Mouse (Mus musculus) natural killer cell, adult 2 months (primary cell): ENCODE results near the gene Boc.

Experiments used
- DNase-seq, 2 experiments: peaks; one replicate each; pipeline ENCODE4 v3.0.0; 2022; ENCODE audit warnings: low spot score in 2 of 2

The Boc gene

DNA sequence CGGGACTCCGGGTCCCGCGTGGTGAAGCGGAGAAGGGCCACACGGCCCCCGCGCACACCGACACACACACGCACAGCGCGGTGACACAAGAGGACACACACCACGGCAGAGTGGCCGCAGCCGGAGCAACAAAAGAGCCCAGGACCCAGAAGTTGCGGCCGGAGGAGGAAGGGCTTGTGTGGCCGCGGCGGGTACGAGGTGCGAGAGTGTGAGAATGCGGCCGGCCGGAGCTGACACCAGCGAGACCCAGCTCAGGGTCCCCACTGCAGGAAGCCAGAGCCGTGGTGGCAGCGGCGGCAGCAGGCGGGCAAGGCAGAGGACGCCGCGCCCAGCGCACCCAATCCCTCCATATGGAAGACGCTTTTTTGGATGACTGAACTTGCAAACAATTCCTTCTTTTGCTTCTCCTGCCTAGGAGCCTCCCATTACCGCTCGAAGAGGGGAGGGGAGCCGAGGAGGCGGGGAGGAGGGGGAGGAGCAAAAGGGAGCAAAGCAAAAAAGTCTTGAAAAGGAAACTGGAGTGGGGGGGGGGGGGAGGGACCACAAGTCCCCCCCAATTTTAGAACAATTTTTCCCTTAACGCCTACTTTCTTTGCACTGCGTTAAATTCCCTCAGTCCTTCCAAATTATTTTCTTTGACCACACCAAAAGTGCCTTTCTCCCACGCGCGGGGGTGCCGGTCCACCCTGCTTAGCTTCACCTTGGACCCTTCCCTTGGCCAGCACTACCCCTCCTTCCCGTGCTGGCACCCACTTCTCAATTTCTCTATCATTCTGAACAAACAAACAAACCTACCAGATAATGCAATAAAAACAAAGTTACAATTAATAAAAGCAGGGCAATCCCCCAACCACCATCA lies at the start of gene Boc:
Gene Boc, minus strand, starts transcription at position 427 of the 859 bp plus-strand sequence.
- DNase-seq = peak; percentile 14 to 35

DNA sequence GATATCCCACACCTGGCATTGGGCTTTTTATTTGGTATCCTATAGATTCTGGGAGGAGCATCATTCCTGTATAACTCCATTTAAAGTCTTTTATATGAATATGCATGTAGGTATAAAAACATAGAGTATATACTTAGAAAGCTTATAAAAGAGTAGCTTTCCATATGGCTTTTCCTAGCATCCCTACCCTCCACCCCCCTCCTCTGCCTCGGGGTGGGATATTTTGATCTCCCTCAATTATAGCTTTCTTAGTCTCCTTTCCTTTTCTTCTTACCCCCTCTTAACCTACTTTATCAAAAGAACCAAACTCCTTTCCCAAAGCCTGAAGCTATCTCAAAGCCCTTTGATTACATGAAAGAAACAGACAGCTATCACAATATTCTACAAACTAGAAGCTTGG lies 47.9 kb upstream of the Boc start:
- no peak for DNase-seq

DNA sequence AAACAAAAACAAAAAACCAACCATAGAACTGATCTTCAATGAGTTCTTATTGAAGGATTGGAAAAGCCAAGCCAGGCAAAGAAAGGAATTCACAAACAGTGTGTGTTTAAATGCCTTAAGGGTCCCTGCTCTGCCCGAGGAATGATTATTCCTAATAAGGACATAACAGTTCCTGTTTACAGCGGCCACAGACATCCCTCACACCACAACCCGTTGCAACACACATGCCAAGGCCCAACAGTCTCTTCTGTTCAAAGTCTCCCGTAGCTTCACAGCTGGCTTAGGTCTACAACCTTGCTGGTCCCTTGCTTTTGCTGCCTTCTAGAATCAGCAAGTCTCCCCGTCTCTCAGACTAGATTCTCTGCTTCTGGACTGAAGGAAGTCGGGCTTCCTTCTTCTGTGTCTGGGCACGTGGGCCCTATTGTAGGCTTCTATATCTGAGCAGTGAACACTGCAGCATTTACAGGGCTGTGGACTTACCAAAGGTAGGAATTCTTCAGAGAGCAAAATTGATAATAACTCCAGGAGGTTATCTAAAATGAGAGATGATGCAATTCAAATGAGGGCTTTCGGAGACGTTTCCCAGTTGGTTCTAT lies 45.4 kb upstream of the Boc start:
- DNase-seq = no peak

DNA sequence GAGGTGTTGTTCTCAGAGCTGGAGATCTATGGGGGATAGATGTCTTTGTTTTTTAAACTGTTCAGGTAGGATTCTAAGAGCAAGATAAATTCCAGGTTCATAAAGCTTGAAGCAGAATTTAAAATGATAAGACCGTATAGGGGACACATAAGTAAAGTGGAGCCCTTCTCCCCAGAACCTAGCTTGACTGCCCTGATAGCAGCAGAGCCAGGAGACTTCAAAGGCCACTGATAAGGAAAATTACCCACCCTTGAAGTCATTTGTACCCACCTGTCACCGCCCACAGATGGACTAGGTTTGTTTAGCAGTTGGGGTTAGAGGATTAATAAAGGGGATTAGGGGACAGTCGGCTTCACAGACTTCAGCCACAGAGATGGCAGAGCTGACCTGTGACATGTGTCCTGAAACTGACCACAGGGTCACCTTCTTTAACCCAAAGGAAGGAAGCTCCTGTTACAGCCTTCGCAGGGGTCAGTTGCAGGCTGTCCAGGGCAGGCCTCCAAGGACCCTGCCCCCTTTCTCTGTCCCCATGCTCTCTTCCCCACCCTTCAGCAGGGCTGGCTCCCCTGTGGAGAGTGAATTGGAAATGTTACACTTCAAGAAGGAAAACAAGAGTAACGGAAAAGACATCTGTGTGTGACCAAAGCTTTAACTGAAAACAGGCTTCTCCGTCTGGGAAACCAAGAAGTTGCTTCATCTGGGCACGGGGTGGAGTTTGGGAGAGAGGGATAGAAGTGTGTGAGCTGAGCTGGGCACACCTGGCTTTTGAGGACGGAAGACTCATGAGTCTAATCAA lies 43.5 kb upstream of the Boc start:
- no peak for DNase-seq

DNA sequence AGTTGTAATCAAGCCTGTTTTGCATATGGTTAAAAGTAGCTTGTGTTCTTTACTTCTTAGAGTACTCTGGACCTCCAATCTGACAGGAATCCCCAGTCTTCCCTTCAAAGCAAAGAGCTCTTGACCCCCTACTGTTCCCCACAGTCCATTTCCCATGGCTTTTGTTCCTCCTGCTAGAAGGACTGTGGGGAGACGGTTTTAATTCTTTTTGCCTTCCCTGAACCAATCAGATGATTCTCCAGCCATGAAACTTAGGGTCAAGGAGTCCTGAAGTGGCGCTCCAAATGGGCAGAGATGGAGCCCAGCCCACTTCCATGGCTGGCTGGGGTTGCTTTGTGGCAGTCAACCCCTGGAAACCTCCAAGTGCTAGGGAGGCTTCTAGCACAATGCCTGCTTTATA lies 42.5 kb upstream of the Boc start:
- DNase-seq = no peak

DNA sequence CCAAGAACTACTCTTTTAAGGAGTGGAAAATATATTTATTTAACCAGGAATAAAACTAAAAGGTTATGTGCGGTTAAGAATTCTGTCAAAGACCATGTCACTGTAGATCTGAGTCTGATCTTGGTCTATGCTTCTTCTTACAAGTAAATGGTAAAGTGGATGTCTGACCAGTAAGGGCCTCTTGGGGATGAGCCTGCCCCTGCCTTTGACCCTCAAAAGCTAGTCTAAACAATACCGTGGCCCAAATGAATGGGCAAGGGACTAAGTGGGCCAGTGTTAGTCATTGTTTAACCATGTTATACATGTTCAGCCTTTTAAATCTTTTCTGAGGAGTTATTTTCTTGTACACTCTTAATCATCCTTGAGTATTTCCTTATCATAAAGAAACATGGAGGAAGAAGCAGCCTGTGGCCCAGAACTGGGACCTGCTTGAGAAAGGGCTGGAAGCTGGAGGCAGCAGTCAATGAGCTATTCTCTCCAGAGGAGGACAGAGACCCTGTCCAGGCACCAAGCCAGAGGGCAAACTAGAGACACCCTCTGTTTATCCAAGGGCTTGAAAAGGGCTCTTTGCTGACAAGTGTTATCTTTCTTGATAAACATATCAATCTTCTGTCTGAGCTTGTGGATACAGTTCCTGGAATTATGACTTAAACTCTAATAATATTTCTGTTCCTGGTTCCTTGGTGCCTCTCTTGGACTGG lies 38.6 kb upstream of the Boc start:
- DNase-seq = no peak

DNA sequence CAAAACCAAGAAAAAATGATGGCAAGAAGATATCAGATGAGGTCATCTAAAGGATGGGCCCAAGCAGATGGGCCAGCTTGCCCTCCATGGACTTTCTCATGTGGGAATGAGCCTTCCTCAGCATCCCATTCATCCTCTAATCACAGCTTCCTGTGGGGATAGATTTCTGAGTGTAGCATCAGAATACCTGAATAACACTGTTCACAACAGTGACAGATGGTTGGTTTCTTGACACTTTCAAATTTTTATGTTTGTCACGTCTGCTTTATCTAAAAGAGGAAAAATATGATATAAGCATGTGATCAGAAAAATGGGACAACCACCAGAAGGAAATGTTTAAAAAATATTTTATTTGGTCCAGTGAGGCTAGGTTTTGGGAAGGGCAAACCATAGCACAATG lies 30.8 kb upstream of the Boc start:
- no peak for DNase-seq

DNA sequence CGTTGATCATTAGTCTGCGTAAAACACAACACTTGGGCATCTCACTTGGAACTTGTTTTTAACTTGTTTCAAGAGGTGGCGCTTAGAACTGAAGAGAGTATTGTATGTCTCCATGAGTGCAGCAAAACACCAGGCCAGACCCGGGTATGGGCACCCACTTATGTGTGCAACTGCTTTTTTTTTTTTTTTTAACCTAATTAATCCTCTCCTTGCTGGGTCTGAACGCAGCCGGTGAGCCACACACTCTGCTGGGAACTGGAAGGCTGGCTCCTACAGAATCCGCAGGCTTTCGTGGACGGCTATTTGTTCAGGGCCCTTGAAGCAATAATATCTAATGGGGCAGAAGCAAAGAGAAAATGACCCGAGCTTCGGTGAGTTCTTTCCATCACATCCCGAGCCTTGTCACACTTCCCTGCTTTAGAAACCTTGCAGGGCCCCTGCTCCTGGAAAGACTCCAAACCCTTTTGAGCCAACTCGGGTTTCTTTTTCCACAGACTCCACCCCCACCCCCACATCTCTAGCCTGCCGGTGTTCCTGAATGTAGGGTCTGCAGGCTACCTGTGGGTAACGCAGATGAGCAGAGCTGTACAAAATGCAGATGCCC lies 20.8 kb upstream of the Boc start:
- DNase-seq = no peak

DNA sequence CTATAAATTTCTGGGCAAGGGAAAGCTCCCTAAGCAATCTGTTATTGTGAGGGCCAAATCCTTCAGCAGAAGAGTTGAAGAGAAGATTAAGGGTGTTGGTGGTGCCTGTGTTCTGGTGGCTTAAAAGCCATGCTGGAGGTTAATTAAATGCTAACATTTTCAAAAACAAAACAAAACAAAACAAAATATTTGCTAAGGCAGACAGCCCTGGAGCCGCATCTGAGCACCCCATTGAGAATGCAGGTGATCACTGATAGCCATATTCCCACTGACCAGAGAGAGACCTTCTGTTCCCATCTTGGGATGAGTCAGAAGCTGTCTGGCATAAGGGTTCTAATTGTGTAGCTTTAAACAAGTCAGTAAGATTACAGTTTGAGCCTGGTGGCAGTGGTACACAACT lies 19.9 kb upstream of the Boc start:
- DNase-seq = no peak

DNA sequence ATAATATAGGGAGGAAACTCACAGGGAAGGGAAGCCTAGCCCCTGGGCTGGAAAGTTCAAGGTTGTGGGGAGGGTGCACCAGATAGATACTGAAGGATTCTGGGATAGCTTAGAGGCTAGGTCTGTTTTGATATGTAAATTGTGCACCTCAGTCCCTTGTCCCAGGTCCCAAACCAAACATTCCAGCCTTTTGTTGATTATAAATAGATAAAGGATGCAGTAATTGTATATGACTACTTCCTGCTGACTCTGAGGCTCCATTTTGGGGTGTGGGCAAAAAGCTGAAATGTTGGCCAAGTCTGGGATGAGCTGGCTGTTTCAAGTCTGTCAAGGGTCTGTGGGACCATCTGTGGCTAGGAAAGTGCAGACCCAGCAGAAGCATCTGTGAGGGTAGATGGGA lies 9.4 kb upstream of the Boc start:
- DNase-seq = no peak

DNA sequence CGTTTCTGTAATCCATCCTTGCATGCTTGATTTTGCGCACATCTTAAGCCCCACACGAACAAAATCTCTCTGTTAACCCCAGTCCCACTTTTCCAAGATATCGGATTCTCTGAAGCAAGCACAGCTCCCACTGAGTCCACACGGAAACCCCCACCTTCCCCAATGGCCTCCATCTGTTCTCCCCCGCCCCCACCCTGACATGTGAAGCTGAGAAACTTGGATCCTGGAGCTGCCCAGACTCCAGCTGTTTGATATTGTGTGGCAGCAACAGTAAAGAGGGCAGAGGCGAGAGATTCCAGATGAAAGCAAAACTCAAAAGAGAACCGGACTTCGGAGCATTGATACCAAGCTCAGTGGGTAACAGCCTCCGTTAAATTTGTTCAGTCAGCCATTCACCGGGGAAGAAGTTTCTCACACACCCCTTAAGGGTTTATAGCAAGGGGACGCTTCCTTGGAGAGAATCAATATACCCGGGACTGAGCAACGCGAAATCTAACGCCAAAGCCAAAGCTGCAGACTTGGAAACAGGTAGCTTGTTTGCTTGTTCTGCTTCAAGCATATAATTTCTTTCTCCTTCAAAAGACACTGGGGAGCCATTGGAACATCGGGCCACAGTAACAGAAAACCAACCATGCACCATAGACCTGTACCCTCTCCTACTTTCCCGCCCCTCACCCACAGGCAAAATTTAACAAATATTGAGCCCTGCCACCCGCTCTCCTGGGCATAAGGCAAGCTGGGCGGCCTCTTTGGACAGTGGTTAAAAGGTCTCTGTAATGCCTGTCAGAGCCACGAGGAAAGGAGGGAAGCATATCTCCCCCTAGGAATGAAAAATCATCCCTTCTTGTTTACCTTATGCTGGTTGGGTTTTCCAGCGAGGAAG lies 6.9 kb upstream of the Boc start:
- no peak for DNase-seq

DNA sequence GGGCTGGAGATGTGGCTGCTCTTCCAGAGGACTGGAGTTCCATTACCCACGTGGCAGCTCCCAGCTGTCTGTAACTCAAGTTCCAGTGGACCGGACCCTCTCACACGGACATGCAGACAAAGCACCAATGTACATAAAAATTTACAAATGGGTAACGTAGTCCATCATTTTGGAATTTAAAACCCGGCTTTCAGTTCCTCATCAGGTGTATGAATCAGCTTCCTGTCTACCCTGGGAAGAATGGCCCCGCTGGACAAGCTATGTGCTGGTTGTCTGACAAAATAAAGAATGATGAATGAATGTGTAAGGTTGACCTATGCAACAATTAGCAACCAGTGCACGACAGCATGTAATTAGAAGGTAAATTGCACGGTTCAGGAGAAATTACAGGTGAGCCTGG lies 5.7 kb upstream of the Boc start:
- DNase-seq = no peak

DNA sequence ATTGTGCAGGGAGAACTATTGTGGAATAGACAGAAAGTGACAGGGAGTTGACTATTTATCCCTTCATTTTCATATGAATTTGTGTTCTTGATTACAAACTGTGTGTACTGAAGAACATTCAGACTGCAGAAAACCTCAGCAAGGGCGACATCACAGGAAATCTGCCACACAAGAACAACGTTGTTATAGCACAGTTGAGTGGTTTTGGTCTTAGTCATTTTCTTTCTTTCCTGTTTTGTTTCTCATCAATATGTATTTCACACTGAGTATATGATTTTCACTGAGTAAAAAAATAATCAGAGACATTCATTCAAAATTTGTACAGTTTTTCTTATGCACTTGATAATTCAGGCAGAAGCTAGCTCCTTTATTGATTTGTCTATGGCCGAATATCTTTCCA lies 3.4 kb upstream of the Boc start:
- no peak for DNase-seq

DNA sequence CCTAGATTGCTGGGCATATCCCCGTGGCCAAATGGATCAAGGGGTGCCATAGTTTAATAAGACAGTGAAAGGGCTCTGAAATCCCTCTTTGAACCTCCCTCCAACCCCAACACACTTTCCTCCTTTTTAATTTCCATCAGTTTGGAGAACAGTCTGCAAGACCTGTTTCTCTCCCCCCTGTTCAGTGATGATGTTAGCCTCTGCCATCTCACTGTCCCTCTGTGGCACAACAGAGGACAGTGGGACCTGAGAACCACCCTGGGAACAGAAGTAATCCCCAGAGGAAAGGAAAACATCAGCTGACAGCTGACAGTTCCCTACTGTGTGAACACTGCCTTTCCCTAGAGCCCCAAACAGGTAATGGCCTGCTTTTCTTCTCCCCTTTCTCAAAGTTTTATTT lies 1.5 kb upstream of the Boc start:
- DNase-seq = no peak

DNA sequence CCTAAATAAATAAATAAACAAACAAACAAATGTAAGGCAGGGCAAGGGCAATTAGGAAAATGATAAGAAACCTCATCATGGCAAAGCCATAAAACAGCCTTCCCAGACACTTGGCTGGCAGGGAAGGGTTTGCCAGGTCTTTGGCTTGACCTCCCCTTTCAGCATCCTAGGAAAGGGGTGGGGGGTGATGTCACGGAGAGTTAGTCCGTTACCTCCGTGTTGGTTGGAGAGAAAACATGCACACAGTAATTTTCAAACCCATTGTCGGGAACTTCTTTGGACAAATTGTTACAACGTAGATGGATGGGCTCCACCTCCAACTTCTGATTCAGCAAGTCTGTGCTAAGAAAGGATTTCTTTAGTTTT lies 616 bp upstream of the Boc start:
- DNase-seq = no peak

DNA sequence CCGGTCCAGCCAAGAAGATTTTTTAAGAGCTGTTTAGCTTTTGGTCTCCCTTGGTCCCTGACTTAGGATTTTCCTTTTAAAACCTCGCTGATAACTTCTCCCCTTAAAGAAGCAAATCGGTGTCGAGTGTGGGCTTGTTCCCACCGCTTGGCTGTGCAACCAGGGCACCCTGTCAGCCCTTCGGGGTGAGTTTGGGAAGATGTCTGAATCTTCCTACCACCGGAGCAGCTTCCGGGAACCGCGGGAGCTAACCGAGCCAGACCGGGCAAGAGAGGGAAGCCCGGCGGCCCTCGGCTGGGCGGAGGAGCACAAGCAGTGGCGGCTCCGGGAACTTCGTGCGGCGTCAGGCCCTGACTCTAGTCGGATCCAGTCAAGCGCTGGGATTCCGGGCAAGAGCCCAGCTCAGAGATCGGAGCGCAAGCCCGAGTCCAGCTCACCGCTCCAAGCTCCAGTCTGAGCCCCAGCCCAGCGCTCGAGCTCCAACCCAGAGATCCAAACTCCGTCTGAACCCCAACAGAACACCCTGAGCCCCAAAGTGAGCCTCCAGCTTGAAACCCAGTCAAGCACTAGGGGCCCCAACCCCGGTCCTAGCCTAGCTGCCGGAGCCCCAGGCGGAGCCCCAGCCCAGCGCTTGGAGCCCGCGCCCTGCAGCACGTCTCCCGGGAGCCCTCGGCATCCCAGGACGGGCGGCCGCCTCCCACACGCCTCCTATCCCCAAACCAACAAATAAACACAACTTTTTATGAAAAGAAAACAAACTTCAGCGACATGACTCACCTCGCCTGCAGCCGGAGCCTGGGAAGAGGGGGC lies 831 bp downstream of the Boc start:
- DNase-seq = no peak

DNA sequence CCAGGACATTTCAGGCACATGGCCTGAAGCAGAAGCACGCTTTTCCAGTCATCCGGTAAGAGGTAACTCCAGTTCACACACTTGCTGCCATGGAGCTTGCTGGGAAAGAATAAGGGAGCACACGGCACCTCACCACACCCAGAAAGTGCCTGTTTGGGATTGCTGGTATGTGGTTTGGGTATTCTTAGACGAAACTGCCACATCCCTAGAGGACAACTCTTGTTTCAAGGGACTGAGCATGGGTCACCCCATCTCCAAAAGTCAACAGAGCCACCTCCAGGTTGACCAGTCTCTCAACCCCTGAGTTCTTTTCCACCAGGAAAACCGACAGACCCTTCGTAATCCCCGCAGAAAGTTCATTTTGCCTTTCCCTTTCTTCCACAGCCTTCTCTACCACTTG lies 1.6 kb downstream of the Boc start:
- DNase-seq = no peak

DNA sequence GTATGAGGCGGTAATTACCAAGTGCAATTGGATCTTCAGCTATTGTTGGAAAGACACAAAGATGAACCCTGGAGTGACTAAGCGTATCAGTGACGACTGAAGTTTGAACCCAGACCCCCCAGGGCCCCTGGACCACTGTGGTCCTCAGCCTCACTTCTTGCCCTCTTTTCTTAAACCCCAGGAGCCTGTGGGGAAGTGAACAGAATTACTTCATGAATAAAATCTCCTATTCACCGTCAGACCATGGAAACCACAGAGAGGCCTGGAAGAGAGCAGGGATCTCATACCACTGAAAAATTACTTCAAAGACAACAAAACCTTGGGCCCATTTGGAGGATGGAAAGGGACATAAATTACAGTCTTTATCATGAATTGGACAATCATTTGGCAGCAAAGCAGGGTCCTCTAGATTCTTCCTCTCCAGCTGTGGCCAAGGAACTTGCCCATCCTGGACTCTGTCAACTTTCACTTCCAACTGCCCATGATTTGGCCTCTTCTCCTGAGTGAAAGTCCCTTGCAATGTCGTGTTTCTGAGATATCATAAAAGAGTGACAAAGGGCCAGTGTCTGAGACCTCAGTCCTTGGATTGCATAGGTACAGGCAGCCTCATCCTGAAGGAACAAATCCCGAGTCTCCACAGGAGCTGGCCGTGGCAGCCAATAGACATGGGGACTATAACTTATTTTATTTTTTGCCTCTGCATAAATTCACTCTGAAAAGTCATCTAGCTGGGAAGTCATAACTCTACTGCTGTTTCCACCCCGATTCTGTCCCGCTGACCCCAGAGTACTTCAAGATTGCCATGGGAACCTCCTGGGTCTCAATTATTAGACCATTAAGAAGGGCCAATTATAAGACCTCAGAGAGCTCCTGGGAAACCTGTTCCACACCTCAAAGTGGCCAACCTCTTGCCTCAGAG lies 2.6 kb downstream of the Boc start:
- no peak for DNase-seq

DNA sequence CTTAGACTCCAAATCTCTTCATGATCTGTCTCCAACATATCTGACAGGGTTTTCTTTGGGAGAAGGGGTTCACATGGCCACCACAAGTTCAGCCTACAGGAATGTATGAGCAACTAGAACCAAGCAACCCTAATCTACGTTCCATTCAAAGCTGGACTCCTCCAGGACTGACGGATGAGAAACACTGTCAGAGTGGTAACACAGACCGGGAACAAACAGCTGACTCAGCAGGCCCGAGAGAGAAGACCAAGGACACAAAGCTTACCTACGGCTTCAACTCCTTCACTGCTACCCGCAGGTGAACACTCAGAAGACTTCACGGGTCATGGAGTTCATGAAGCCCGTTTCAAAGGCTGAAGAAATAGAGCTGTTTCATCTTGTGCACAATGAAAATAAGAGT lies 4.8 kb downstream of the Boc start:
- no peak for DNase-seq
